Mouse (Mus musculus): Measurements from ENCODE around the gene Fbln1.
A peak's percentile ranks its signal among the peaks of the same experiment; 100 is the strongest.

The Fbln1 gene

DNA sequence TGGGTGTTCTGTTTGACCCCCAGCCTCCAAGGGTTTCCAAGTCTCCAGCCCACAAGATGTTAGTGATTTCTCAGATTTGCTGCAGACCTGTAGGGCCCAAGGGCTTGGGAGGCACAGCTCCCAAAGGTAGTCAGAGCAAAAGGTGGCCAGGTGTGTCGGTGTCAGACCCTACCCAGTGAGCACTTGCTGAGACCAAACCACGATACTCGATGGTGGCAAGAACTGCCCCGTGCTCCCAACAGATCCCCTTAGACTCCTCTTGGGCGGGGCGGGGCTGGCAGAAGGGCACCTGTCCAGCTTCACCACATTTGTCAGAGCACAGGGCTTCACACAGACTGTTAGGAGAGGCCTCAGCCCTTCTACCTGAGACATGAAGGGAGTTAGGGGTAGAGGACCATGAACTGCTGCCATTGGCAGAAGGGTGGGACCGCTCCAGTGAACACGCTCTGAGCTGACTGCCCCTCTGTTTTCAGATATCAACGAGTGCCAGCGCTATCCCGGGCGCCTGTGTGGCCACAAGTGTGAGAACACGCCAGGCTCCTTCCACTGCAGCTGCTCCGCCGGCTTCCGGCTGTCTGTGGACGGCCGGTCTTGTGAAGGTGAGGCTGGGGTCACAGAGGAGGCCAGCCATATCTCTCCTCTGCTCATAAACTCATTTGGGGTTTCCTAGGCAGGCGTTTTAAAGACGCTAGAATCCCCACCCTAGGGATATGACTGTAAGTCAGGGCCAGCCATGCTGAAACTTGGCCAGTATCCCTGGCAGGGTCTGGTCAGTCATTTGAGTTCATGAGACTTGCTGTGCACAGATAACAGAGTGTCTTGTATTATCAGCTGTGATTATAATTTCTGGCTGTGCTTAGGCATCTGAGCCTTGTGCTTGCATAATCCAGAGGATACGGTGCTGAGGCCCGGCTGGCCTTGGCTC, 33.3 kb downstream of the Fbln1 start:
- no peak for DNase-seq

DNA sequence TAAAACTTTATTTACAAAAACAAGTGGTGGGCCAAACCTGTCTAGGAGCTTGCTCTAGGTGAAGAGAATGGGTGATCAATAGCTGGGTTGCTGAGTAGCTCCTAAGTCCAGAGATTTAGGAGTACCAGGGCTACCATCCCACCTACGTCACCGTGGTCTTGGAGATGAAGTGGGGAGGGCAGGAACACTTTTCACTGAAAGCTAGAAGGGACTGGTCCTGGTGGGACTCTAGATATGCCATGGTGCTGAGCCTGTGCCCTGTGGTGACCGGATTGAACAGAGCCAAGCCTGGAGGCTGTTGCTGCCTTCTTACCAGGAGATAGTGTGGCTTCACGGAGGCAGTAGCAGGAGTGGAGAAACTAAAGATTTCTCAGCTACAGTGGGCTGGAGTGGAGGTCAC, 34.3 kb downstream of the Fbln1 start:
- DNase-seq, result no peak

DNA sequence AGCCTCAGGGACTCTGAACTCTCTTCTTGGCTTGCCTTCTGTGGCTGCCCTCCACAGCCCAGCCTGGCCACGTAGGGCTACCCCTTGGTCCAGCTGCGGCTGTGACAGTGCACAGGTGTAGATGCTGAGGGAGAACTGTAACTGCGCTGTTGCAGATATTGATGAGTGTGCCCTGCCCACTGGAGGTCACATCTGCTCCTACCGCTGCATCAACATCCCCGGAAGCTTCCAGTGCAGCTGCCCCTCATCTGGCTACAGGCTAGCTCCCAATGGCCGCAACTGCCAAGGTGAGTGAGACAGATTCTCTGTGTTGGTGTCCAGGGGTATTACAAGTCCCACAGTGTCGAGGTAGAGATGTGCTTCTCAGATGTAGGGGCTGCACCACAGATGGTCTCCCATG, 36.1 kb downstream of the Fbln1 start:
- DNase-seq, result no peak

DNA sequence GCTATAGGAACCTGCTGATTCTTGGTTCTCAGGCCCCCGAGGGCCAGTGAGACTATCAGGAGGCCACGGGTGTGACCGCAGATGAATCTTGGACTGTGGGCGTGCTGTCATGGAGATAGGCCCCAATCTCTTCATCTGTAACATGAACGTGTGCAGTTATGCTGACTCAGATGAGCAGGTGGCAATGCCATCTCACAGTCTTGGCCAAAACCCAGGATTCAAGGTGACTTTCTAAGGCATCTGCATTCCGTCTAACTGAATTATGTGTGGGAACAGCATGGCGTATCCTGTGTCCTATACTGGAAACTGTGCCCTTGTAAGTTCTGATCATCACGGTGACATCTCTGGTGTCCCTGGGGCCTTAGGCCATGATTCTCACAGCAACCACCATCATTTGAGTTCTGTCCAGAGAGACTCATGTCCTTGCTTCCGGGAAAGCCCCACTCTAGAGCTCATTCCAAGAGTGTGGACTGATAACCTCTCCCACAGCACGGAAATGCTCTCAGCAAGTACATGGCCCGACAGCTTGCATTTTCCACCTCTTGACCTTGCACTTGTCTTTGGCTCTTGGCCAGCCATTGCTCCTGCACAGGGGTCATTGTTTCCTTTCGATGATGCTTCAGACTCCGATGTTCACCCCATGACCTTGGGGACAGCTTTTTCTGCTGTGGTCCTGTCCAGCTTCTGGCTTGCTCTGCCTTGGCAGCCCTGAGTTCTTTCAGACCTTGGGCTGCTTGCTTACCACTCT, 38.8 kb downstream of the Fbln1 start:
- DNase-seq, result no peak

DNA sequence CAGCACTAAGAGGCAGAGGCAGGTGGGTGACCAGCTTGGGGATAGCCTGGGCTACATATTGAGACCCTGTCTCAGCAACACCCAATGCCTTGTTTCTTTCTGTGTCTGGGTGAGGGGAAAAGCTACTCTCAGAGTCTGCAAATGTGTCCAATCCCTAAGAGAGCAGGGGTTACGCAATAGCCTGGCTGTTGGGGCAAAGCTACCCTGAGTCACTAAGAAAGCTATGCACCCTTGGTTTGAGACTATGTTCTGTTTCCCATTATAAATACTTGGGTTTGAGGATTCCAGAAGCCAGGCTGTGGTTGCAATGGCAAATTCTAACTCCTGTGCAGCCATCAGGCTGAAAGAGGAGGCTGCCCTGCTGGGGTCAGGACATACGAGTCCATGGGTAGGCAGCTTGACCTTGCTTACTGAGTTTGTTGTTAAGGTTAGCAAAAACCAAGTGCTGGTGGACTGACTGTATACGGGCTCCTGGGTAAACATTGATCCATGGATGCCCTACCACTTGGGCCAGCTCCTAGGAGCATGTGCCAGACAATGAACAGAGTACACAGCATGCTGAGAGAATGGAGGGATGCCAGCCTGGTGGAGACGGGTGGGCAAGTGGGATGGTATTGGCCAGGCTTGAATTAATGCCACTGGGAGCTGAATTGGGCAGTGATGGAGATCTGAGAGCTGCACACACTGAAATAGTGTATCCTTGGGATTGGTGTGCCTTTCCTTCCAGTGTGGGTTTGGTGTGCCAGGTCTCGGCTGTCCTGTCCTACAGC, 39.7 kb downstream of the Fbln1 start:
- DNase-seq, result no peak

DNA sequence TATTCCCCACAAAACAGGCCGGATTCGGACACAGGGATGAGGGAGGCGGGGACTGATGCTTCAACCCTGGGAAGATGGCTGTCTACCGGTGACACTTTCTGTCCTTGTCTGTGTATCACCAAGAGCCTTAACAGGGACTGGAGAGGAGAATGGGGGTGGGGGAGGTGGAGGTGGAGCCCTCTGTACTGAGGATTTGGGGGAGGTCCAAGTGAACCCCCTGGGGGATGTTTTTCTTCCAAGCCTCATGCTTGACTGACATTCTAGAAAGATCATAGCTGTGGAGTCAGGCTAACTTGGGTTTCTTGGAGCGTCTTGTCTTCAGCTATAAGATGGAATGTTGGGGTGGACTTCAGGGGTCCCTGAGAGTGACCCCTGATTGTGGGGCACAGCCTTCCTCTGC, 40.3 kb downstream of the Fbln1 start:
- DNase-seq, result no peak

DNA sequence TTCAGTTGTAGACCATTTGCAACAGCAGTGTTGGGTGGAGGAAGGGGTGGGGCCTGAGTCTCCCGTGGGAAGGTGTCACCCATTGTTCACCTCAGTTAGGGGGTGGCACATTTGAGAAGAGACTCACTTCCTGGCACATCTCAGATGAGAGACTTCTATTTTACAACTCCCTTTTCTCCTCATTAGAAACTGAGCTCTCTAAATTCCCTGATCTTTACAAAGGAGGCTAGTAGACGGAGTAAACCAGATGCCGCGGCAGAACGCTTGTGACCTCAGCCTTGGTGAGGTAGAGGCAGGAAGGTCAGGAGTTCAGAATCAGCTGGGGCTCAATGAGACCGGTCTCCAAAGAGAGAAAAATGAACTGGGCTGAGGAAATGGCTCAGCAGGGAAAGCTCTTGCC, 41.2 kb downstream of the Fbln1 start:
- no peak for DNase-seq

DNA sequence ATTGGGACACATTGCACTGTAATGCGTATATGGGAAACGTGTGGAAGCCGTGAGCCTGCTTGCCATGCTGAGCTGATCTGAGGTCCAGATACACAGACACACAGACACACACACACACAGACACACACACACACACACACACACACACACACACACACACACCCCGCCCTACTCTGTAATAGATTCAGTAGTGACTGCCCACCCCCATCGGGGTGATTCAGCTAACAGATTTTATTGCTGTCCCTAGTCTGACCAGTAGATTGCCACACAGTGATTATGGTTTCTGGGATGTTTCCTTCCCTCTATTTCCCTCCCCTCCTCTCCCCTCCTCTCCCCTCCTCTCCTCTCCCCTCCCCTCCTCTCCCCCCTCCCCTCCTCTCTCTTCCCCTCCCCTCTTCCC, 42.6 kb downstream of the Fbln1 start:
- no peak for DNase-seq

DNA sequence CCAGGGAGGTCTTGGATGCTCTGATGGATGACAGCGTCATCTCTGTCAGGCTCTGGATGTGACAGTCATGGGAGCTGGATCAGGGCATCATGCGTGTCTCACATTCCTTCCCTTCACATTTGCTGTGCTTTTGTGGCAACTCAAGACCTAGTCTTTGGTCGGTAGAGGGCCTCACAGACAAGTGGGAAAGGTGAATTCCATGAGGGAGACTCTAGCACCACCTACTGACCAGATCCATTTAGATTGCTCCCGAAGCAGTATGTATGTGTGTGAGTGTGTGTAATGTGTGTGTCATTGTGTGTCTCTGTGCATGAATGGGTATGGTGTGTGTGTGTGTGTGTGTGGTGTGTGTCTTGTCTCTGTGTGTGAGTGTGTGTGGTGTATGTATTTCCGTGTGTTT, 43.5 kb downstream of the Fbln1 start:
- DNase-seq, result peak; percentile 87

DNA sequence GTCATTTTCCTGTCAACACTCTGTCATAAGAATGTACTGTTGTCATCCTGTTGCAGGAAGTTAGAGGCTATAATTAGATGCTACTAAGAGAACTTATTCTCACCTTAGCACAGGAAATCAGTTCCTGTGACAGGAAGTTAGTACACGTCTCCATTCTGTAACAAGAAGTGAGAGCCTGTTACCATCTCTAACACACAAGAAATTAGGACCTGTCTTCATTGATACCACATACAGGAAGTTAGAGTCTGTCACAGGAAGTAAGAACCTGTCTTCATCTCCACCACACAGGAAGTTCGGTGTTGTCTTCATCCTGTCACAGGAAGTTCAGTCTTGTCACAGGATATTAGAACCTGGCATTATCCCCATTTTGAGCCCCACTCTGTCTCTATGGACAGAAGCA, 44.7 kb downstream of the Fbln1 start:
- no peak for DNase-seq

DNA sequence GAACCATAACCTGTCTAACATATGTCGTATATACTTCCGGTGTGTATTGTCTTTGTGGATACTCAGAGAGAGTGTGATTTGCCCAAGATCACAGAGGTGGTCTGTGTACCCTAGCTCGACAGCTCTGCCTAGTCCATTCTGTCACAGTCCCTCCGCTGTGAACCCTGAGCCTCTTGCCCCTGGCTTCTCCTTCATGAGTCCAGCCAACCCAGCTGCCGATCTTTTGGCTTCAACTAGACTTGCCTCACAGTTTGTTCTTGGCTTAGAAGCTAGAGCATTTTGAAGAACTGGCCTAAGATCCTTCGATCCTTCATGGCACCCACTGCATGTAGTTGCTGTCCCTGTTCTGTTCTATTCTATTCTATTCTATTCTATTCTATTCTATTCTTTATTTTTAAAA, 46.7 kb downstream of the Fbln1 start:
- DNase-seq, result no peak

DNA sequence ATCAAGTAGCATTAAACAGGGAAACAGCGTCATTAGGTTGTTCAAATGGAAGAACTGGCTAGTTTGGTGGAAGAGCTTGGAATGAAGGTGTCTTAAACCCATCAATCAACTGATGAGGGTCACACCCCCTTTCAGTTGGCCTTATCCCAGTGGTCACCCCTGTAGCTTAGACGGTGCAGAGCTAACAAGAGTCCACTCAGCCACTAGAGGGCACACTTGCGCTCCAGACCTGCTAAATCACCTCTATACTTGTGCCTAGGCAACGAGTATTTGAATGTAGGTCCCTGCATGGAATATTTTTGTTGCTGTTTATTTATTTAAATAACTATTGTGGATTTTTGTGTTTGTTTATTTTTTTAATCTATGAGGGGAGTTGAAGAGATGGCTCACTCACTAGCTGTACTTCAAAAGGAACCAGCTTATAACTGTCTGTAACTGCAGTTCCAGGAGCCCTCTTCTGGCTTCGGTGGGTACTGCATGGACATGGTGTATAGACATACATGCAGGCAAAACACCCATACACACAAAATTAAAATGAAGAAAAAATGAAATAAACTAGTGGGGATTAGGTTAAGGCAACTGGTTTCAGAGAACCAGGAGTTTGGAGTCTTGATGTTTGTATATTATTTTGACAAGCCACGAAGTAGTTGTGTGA, 52.2 kb downstream of the Fbln1 start:
- DNase-seq, result peak; percentile 67

DNA sequence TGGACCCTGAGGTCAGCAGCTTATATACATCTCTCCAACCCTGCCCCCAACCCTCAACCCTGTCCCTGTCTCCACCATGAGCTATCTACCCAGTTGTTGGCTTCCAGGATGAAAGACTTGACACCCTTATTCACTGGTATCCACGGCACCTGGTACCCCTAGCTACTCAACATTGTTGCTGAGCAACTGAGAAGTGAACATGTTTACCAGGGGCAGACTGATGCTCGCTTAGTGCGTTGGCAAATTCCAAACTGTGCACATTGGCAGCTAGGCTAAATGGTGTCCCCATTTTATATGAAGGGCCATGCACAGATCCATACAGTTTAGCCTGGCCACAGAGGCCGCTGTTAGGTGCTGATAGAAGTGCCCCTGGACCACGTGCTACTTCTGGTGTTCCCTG, 57.1 kb downstream of the Fbln1 start:
- DNase-seq, result no peak

DNA sequence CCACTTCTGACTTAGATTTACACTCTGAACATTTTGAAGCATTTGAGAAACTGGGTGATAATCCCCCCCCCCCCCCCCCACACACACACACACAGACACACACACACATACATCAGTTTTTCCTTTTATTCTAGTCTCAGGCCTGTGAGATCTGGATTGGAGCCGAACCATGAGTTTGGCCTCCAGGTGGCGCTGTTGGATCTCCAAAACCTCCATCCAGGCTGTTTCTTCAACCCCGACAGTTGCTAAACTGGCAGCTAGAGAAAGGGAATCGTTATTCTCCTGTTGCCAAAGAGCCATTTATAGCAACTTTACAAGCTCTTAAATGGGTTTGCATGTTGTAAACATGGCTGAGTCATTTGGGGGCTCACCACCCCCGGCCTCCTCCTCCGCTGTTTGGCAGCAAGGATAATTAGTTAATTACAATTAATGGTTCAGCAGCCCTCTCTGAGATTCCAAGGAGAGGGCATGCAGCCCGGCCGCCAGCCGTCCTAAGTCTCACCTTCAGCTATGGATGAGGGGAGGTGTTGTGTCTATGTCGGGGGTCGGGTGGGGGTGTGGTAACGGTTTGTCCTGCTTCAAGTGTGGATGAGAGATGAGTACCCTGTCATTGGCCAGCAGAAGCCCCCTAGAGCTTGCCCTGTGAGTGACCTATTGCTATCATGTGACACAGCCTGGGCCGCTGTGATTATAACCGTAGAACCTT, 61.1 kb downstream of the Fbln1 start:
- peak; percentile 90 for DNase-seq

DNA sequence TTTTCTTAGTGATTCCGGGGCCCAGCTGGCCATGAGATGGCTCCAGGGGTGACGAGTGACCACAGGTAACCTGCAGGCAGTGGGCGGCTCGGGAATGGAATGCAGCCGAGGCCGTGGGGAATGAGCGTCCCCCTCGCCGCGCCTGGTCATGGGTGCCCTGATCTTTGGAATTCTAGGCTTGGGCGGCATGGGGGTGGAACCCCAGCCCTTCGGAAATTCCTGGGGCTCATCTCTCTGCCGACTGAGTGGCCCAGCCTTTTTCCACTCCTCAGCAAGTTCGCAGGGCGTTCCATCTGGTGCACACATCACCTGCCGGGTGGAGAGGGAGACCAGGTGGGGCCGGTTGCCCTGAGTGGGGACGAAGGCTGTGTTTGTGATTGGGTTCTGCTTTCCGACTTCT, 62.1 kb downstream of the Fbln1 start:
- no peak for DNase-seq

DNA sequence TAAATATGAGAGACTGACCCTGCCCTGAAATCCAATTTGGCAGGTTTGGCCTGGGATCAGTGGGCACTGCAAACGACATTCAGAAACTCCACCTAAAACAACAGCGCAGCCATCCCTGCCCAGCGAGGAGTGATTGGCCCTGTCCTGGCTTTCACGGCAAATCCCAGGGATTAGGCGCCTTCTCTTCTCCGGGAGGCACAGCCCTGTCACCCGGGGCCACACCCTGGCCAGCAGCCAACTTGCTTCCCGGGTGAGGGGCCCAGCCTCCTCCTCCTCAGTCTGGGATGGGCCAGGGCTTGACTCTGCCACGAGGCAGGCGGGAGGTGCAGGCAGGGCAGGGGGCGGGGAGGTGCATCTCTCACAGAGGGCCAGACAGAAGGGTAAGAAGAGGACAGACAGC, 67.2 kb downstream of the Fbln1 start:
- DNase-seq, result peak; percentile 71

DNA sequence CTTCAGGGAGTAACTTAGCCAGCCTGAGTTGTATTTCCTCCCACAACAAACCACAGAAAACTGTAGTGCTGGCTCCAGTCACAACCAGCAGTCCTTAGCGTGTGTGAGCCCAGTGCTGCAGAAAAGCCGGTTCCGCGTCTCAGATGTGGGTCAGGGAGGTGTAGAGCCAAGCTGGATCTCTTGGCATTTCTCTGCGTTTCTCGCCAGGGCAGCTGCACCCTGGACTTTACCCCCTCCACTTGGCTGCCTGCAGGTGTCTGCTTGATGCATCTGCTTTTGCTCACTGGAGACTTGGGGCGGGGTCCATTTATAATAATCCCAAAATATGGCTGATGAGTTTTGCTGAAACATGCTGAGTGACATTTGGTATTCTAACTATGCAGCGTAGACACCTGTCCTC, 71.5 kb downstream of the Fbln1 start:
- no peak for DNase-seq

DNA sequence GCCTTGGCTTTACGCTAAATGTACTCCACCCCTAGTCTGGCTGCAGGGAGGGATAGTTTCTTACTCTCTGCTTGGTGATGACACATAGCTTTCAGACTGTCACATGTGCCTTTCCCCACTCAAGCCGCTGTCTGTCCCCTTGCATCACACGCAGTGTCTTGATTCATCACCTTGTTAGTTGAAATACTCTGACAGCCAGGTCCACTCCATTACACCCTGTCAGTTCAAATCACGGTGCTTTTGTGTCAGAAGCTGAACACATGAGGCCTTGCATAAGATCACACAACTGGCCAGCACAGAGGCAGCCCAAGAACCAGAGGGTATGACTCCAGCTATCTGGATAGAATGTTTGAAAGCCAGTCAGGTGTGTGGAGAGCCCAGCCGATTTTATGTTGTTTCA, 73.2 kb downstream of the Fbln1 start:
- DNase-seq, result peak; percentile 78

DNA sequence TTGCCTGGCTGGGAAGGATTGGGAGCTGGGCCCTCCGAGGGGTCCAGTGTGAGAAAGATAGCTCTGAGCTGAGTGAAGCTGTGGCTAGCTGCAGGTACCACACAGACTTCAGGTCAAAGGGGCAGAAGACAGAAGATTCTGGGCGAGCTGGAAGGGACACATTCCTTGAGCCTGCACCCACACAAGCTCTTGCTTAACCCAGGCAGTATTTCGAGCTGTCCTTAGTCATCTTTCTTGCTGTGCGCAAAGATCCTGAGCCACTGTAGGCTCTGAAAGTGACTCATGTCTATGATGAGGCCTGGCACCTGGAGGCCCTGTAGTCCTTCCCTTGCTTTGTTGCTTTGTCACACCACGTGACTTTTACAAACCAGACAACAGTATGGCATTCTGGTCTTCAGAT, 76.3 kb downstream of the Fbln1 start:
- DNase-seq, result no peak

DNA sequence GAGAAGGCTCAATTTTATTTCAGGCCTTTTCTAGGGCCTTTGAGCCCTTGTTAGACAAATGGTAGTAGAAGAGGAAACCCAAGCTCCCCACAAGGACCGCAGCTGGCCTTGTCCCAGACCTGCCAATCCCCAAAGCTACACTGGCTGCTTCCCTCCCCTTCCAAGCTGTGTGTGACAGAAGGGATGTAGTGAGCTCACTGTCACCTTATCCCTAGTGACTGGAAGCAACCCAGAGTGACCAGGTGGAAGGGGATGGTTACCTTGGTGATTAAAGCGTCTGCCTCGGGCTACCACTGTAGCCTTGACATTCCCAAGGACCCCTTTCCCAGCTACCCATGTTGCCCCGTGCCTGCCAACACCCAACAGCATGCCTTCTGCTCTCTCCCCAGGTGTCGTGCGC, 78.9 kb downstream of the Fbln1 start:
- no peak for DNase-seq

DNA sequence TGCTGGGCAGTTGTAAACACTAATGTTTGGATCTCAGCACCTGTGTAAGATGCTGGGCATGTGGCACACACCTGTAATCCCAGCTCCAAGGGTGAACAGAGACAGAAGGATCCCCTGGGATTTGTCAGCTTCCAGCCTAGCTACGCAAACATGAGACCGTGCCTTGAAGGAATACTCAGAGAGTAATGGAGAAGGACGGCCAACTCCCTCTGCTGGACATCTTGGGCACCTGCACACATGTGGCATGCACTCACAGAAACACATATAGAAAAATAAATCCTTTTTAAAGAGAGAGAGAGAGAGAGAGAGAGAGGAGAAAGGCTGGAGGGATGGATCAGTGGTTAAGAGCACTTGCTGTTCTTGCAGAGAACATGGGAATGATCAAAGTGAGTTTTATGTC, 88.9 kb downstream of the Fbln1 start:
- peak; percentile 19 for DNase-seq

DNA sequence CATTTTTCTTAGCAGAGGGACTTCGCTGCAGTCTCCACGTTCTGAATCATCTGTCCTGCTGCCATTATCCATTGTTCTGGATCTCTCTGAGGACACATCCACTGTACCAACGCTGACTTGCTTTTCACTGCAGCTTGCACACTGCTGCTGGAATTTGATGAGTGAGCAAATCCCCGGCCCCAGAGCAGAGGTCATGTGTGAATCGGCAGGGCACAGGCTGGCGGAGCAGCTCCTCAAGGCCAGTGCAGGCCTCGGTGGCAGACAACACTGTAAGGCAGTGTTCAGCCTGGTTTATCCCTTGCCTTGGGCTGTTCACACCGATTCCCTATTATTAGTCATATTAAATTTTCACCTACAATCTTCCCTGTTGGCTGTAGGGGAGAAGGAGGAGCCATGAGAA, 89.8 kb downstream of the Fbln1 start:
- peak; percentile 40 for DNase-seq
